Mouse (Mus musculus): ENCODE results near the gene Ppp1r12b. TPM values are rescaled to one million over a fixed set of nuclear protein-coding genes. Genes with fewer than 3 reads are reported as not detected.

Ppp1r12b gene
- total RNA-seq, 2 experiments from 2014 or later = 10.5 to 11.4 TPM

- no peak for DNase-seq
These were observed 14.9 kb downstream of the Ppp1r12b start for GRCm38 (mm10) chr1:134940863-134941262.

DNA sequence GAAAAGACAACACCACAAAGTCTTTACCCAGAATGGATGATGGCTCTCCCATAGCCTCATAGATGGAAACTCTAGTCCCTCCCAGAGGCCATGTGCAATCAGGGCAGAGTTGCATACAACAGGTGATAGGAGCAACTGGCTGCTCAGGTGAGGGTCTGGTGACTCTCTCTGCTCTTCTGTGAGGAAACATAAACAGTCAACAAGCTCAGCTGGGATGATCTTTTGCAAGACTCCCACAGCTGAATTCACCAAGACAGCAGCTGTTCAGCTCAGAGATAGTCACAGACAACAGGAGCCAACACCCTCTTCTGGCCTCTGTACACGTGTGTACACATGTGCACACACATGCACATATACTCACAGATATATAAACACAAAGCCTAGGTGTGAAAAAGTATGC is 17.5 kb downstream of the Ppp1r12b start:
- DNase-seq = no peak

DNA sequence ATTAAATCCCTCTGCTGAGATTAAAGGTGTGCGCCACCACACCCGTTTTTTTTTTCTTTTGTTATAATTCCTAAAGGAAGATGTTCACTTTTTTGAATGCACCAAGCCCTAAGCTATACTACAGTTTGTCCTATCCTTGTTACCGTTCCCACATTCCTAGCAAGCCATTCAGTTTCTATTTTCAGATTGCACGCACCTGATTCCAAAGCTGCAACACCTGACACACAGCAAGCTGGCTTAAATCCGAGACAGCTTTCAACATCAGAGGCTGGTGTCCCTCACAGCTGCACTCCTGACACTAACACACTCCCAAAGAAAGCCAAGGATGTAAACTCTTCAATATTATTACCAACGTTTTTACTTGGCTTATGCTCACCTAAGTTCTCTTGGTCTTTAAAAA is 19.4 kb downstream of the Ppp1r12b start:
- no peak for DNase-seq

GRCm38 (mm10) chr1:134932431-134932830 is 23.3 kb downstream of the Ppp1r12b start:
- DNase-seq = no peak

GRCm38 (mm10) chr1:134919010-134919409 is 36.7 kb downstream of the Ppp1r12b start:
- no peak for DNase-seq

DNA sequence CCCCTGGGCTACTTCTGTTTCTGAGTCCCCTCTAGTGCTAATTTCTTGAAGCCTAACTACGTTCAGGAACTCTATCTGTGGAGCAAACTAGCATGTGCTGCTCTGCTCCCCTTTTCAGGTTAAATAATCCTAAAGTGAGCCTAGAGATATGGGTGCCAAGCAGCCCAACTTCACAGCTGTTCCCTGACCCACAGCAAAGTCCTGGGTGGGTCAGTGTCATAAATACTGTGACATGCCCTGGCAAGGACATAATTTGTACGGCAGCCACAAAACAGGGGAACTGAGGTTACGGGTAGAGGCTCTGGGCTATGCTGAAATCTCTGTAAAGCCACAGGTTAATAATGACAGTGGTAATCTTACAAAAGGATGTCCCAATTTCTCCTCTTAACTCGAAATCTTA is 40.3 kb downstream of the Ppp1r12b start:
- DNase-seq = no peak

- DNase-seq = peak; percentile 47 to 52
These were observed 42.2 kb downstream of the Ppp1r12b start for GRCm38 (mm10) chr1:134913535-134913934.

DNA sequence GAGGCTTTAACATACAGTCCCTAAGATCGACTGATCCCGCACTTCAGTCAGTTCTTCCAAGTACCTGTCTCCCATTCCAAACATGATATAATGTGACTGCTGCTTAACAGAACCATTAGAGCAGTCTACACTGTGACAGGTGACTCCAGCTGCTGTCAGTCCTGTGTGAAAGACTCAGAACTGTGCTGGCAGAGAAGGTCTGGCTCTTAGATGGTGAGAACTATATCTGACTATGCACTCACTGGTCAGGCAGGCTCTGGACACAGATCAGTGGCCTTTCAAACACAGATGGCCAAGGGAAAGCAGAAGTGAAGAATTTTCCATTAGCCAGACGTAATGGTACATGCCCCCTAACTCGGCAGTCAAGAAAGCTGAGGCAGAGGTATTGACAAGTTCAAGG is 43.9 kb downstream of the Ppp1r12b start:
- no peak for DNase-seq

DNA sequence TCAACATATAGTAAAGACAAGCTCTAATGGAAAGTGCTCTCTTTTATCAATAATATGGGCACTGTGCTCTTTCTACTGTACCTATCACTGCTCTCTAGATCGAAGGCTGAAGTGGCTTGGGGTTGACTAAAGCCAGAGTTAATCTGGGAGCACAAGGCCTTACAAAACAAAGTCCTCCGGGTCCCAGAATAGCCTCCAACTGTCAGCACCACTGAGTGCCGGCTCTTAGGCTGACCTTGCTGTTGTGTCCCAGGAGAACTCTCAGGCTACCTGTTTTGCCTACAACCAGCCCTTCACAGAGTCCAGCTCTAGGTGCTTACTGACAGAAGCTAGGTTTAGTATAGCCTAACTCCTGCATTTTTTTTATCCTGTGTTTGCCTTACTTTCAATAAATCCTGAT is 45.7 kb downstream of the Ppp1r12b start:
- no peak for DNase-seq

DNA sequence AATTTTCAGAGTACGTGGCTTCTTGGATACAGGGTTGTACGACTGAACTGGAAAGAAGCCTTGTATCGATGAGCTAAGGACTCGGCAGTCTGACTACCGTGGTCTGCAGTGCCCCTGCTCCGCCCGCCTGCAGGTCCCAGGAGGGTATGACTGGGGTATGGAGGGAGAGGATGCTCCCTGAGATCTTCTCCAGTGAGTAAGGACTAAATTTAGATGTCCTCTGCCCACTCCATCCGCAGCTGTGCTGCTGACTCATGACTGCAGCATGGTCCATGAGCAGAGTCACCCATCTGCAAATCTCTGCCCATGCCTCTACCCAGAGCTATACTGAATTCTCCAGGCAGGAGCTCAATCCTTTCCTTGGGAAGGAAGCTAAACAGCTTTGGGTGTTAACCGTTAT is 46.3 kb downstream of the Ppp1r12b start:
- peak in 1 of 2 experiments; percentile 36 for DNase-seq

GRCm38 (mm10) chr1:134902051-134902619 is 53.6 kb downstream of the Ppp1r12b start:
- no peak for DNase-seq

DNA sequence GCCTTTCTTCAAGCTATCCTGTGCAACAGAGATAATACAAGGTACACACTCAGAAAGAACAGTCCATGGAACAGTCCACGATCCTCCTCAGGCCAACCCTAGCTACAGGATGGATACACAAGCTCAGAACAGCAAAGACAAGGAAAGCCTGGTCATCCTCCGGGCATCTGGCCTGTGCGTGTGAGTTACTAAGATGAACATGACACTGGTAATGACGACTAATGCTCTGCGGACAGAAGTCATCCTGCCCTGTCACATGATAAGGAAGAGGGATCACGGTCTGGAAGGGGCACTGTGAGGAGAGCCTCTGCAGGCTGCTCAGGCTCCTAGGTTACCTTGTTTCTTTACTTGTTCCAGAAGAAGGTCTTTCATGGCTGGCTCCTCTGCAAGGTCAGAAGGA is 59.7 kb downstream of the Ppp1r12b start:
- no peak for DNase-seq

- no peak for DNase-seq
These were observed 60.9 kb downstream of the Ppp1r12b start for GRCm38 (mm10) chr1:134894803-134895202.

DNA sequence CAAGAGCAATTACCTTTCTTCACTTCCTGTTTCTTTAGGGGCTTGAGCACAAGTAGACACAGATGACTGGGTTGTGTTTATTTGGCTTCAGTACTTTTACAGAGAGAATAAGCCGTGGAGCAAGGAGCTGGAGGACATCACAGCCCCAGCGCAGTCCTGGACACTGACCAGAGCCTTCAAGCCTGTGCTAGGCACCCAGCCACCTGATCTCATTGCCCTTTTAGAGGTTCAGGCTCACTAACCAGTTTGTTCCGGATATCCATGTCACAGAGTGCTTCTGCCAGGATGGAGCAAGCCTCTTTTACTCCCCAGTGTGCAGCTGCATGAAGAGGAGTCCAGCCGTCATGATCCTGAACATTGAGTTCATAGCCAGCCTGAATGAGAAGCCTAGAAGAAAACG is 63.8 kb downstream of the Ppp1r12b start:
- no peak for DNase-seq

GRCm38 (mm10) chr1:134889629-134890028 is 66.1 kb downstream of the Ppp1r12b start:
- DNase-seq = no peak

DNA sequence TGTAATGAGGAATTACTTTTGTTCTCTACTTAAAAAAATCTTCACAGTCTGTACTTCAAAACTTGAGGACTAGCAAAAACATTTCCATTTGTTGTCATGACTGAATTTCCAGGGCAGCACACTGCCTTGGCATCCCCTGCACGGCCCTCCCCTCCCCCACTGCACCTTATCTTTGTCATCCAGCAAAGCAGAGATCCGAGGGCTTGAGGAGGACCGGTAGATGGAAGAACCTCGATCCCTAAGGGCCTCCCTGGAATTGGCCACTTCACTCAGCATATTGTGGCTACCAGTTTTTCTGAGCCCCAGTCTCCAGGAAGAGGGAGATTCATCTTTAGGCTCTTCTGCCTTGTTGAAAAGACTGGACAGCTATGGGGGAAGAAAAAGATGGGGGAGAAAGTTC is 79.9 kb downstream of the Ppp1r12b start:
- DNase-seq = no peak

- no peak for DNase-seq
These were observed 83.1 kb downstream of the Ppp1r12b start for GRCm38 (mm10) chr1:134872678-134873077.

- DNase-seq = no peak
These were observed 89.3 kb downstream of the Ppp1r12b start for GRCm38 (mm10) chr1:134866426-134866825.

GRCm38 (mm10) chr1:134865552-134865951 is 90.2 kb downstream of the Ppp1r12b start:
- no peak for DNase-seq

- no peak for DNase-seq
These were observed 95.2 kb downstream of the Ppp1r12b start for GRCm38 (mm10) chr1:134860538-134860937.

- peak; percentile 58 to 64 for DNase-seq
These were observed 97.2 kb downstream of the Ppp1r12b start for GRCm38 (mm10) chr1:134858344-134859053.

DNA sequence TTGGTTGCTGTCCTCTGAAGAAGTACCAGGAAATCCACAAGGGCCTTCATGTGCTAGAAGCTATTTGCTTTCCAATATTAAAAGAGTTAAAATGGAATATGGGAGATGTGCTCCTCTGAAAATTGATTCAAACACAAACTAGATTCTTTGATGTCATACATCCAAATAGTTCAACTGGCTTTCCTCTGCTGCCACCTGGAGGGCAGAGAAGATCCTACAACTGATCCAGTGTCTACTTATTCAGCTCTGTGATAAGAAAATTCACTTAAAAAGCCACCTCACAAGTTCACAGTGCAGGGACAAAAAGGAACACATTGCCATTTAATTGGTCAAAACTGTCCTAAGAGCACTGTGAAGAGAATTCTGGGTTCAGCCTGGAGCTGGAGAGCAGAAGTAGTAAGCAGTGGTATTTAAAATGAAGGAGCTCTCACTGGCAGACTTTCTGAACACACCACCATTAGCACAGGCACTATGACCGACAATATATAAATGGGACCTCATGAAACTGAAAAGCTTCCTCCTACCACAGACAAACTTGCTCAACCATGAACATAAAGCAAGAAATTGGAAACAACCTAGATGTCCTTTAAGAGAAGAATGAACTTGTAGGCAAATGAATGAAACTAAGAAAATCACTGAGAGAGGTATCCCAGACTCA is 101.3 kb downstream of the Ppp1r12b start:
- peak; percentile 66 to 78 for DNase-seq

GRCm38 (mm10) chr1:134852797-134853196 is 102.9 kb downstream of the Ppp1r12b start:
- DNase-seq = no peak

GRCm38 (mm10) chr1:134851211-134851610 is 104.5 kb downstream of the Ppp1r12b start:
- no peak for DNase-seq
